Mouse (Mus musculus): ENCODE data around the gene Slc38a1. TPM values are rescaled to one million over a fixed set of nuclear protein-coding genes. Genes with fewer than 3 reads are reported as not detected.

Slc38a1 gene
- total RNA-seq (2021) = 10 to 100 TPM; 23.6 to 28.5 TPM
- long read RNA-seq, experiment 1, transcript Slc38a1-203 (16 exons, 3,183 nt) = major isoform, 5 of 6 reads
- long read RNA-seq, experiment 1, partial matches to known transcripts = 0 of 6 reads
- long read RNA-seq, experiment 1, other reads (novel, unspliced or antisense) = 1 of 6 reads
- long read RNA-seq, experiment 2, full-length matches to known transcripts = 12 of 23 reads
- long read RNA-seq, experiment 2, partial matches to known transcripts = 1 of 23 reads
- long read RNA-seq, experiment 2, other reads (novel, unspliced or antisense) = 10 of 23 reads

DNA sequence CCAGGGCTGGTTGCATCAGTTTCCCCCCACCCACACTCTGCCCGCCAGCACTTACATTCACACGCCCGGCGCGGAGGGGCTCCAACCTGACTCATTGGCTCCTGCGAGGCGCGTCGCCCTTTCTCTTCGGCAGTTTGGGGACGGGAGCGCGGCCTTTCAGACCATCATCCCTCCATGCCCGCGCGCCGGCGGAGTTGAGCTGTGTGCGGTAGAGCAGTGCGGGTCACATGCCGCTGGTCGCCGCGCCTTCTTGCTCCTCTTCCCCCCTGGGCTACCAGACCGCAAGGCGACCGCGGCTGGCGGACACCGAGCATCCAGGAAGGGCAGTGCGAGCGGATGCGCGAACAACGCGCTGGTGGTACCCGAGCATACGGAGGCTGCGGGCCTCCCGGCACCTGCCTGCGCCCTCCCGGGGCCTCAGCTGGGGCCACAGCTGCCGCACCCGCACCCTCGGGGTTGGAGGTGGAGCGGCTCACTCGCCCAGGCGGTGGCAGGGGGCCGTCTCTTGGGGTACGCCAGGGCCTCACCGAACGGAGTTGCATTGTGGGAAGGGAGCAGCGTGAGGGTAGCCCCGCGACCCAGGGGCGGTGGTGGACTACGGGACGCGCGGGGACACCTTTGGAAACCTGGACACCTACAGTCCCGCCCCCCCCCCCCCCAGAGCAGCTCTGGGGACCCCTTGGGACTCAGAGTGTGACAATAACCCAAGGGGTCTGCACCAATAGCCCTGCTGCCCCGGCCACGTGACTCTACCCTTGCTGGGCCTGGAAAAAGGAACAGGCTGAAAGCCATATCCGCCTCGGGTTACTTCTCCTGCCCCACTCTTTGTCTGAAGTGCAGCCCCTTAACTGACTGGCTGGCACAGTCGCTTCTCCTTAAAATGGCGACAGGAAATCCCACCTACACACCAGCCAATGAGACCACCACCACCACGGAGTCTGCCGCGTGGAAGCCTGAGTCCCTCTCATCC, at the start of gene Slc38a1:
Gene Slc38a1, minus strand, starts transcription at position 478 of the 970 bp plus-strand sequence.
- DNase-seq (ENCODE audit: low spot score in 2 of 2) = peak in 1 of 2 experiments; percentile 39

DNA sequence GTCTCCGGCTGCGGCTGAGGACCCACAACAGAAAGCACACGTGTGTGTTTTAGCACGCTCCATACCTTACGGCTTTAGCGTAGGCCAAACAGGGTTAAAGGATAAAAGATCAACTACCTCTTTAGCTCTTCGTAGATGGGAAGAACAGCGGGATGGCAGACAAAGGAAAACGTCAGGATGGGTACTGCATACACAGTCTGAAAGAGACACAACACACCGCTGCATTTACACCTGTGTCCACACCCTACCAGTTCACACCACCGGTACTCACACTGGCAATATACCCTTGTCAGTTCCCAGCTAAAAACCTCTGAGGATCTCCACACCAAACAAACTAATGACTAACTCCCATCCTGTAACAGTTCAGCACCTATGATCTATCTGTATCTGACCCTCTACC, 49.7 kb upstream of the Slc38a1 start:
- DNase-seq (ENCODE audit: low spot score in 2 of 2) = no peak

- DNase-seq (ENCODE audit: low spot score in 2 of 2) = no peak
These were observed 48.7 kb upstream of the Slc38a1 start for GRCm38 (mm10) chr15:96691381-96691780.

GRCm38 (mm10) chr15:96690829-96691228, 48.1 kb upstream of the Slc38a1 start:
- no peak for DNase-seq (ENCODE audit: low spot score in 2 of 2)

DNA sequence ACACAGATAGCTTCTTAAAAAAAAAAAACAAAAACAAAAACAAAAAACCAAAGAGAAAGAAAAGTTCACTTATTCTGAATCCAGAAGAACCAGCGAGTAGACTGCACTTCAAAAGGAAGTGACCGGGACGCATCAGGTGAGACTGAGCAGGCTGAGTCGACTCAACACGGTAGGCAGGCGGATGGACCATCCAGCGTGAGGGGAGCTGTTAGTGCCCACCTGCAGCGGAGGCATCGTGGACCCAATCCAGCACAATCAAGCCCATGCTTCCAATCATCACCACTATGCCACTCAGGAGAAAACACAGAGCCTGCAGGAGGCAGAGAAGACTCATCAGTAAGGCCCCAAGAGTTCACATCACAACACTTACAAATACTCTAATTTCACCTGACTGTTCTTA, 47.2 kb upstream of the Slc38a1 start:
- no peak for DNase-seq (ENCODE audit: low spot score in 2 of 2)

DNA sequence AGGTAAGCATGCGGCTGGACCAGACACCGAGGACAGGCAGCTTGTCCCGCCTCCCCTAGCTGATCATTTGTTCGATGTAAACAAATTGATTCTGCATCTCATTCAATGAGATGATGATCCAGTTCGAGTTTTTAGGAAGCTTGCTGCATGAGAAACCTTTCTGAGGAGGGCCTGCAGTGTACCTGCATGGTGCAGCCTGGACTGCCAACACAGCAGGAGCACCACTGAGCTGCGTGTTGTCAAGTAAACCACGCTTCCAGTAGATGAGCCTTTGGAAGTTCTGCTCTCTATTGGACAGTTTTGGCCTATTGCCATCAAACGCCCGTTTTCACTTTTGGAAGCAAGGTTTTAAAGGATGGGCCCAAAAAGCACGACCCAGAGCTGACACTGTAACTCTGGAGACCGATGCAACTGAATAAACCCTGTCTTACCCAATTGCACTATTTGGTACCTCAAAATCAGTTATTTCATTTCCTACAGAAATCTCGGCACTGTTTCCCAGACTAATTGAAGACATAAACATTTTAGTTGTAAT, 46.1 kb upstream of the Slc38a1 start:
- no peak for DNase-seq (ENCODE audit: low spot score in 2 of 2)

- no peak for DNase-seq (ENCODE audit: low spot score in 2 of 2)
These were observed 45.3 kb upstream of the Slc38a1 start for GRCm38 (mm10) chr15:96688036-96688435.

GRCm38 (mm10) chr15:96687366-96687765, 44.7 kb upstream of the Slc38a1 start:
- no peak for DNase-seq (ENCODE audit: low spot score in 2 of 2)

- DNase-seq (ENCODE audit: low spot score in 2 of 2) = no peak
These were observed 43.8 kb upstream of the Slc38a1 start for GRCm38 (mm10) chr15:96686201-96687159.

DNA sequence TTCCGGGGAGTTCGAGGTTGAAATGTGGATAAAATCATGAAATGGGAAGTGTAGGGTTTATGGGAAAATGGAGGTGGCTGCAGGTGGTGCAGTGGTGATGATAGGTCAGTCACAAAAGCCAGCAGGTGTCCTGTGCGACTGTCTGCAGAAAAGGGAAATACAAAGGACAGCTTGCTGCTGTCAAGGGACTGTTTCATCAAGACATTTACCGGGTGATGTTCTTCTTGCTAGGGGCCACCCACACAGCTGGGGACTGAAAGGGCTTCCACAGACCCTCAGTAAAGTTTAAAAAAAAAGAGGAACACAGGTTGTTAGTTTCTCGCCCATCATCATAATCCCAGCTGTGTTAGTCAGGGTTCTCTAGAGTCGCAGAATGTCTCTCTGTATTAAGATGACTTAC, 42.6 kb upstream of the Slc38a1 start:
- no peak for DNase-seq (ENCODE audit: low spot score in 2 of 2)

GRCm38 (mm10) chr15:96684132-96684830, 41.6 kb upstream of the Slc38a1 start:
- no peak for DNase-seq (ENCODE audit: low spot score in 2 of 2)

- no peak for DNase-seq (ENCODE audit: low spot score in 2 of 2)
These were observed 36.4 kb upstream of the Slc38a1 start for GRCm38 (mm10) chr15:96678871-96679773.

- peak in 1 of 2 experiments; percentile 55 for DNase-seq (ENCODE audit: low spot score in 2 of 2)
These were observed 33.8 kb upstream of the Slc38a1 start for GRCm38 (mm10) chr15:96676518-96676917.

GRCm38 (mm10) chr15:96675744-96676143, 33.0 kb upstream of the Slc38a1 start:
- DNase-seq (ENCODE audit: low spot score in 2 of 2) = no peak

DNA sequence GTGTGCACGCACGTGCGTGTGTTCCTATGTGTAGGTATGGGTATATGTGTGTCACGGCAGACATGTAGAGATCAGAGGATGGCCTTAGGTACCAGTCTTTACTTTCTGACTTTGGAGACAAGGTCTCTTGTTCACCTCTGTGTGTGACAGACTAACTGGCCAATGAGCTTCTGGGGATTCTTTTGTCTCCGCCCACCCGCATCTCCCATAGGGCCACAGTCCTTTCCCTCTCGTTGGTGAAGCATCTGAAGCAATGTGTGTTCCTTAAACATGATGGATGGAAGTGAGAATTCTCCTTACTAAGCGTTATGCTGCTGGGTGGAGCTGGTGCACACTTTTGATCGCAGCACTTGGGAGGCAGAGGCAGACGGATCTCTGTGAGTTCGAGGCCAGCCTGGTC, 32.3 kb upstream of the Slc38a1 start:
- DNase-seq (ENCODE audit: low spot score in 2 of 2) = no peak

GRCm38 (mm10) chr15:96674089-96674488, 31.4 kb upstream of the Slc38a1 start:
- no peak for DNase-seq (ENCODE audit: low spot score in 2 of 2)

DNA sequence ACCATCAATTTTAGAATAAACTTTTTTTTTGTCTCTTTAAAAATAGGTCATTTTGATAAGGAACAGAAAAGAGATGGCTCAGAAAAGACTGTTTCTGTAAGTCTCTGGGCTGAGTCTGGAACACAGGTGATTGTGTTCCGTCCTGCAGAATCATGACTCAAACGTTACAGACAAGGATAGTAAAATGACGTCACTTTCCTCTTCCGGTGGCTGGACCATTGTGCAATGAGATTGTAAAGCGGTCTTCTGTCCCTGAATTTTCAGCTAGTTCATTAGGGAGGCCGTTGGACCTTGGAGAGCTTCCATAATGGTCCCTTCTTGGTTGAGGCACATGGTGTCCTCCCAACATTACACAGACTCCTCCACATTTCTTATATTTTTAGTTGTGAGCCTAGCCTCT, 27.0 kb upstream of the Slc38a1 start:
- DNase-seq (ENCODE audit: low spot score in 2 of 2) = no peak

GRCm38 (mm10) chr15:96666663-96667062, 23.9 kb upstream of the Slc38a1 start:
- peak; percentile 49 to 52 for DNase-seq (ENCODE audit: low spot score in 2 of 2)

DNA sequence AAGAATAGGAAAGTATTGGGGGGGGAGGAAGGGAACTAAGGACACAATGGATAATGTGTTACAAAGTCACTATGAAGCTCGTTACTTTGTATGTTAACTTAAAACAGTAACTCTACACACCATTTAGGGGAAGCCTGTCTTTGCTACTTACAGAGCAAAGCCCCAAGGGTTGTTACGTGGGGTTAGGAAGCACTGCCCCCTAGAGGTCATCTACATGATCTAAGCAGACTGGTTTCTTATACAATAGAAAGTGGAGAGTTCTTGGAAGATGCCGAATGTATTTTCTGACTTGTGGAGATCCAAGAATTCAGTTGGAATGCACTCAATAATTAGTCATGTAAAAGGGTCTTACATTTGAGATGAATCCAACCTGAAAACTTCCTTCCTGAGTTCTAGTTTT, 23.2 kb upstream of the Slc38a1 start:
- DNase-seq (ENCODE audit: low spot score in 2 of 2) = peak; percentile 45 to 59
